Mouse (Mus musculus): ENCODE data around the gene Dlst. TPM values are rescaled to one million over a fixed set of nuclear protein-coding genes. Genes with fewer than 3 reads are reported as not detected.
A peak's percentile ranks its signal among the peaks of the same experiment; 100 is the strongest.

Gene Dlst
- polyA plus RNA-seq, 1 experiment from 2014 or later, result 264 TPM

GRCm38 (mm10) chr12:85151002-85151774 lies 40.6 kb downstream of the Dlst start, which contains the start of gene Rps6kl1:
Gene Rps6kl1 (minus strand): TSS chr12:85151264.
- H3K9me3 ChIP-seq (replicated peaks; ENCODE audit: control insufficient read depth, low read length), result peaks cover 3% of the 10 kb centered on the region; the same call in 1 of the 2 replicates
- no peaks in the 10 kb centered on the region for H3K36me3 ChIP-seq (ENCODE audit: control insufficient read depth, insufficient read depth)
- peak within 1 kb of the TSS; percentile 30; the same call in 1 of the 2 replicates for H3K9ac ChIP-seq (ENCODE audit: low read length)
- 17% methylated on average over 28 of the region's 28 CpGs for WGBS
- no peak within 1 kb of the TSS for H3K27ac ChIP-seq (ENCODE audit: low read length)
- peak; percentile 71; the same call in 1 of the 2 replicates for ATAC-seq (replicated peaks; ENCODE audit: extremely low read depth, insufficient read depth, low FRiP score)
- H3K4me1 ChIP-seq (ENCODE audit: control insufficient read depth, insufficient read depth, low read length), result peaks cover 16% of the 10 kb centered on the region
- H3K4me2 ChIP-seq (ENCODE audit: low read depth, low read length), result peak within 1 kb of the TSS; percentile 62
- peak within 1 kb of the TSS; percentile 41 for H3K4me3 ChIP-seq (ENCODE audit: low read length)
- no peaks in the 10 kb centered on the region; the same call in 1 of the 2 replicates for H3K27me3 ChIP-seq (ENCODE audit: control insufficient read depth, insufficient read depth, low read length)

GRCm38 (mm10) chr12:85153011-85153410 lies 42.4 kb downstream of the Dlst start:
- Histone ChIP-seq H3K27me3 (ENCODE audit: control insufficient read depth, insufficient read depth, low read length) (no peaks in the 10 kb centered on the region; the same call in 1 of the 2 replicates), H3K4me2 (ENCODE audit: low read depth, low read length) (no peak overlapping the region), H3K4me3 (ENCODE audit: low read length) (no peak overlapping the region), H3K36me3 (ENCODE audit: control insufficient read depth, insufficient read depth) (no peaks in the 10 kb centered on the region), H3K27ac (ENCODE audit: low read length) (no peak overlapping the region), H3K9ac (ENCODE audit: low read length) (no peak overlapping the region), H3K9me3 (replicated peaks; ENCODE audit: control insufficient read depth, low read length) (peaks cover 3% of the 10 kb centered on the region; the same call in 1 of the 2 replicates), H3K4me1 (ENCODE audit: control insufficient read depth, insufficient read depth, low read length) (peaks cover 10% of the 10 kb centered on the region)
- ATAC-seq (replicated peaks; ENCODE audit: extremely low read depth, insufficient read depth, low FRiP score), result no peak
- 73% methylated on average over 3 of the region's 3 CpGs for WGBS

GRCm38 (mm10) chr12:85156324-85156723 lies 45.7 kb downstream of the Dlst start:
- Histone ChIP-seq H3K9me3 (replicated peaks; ENCODE audit: control insufficient read depth, low read length) (peaks cover 3% of the 10 kb centered on the region; the same call in 1 of the 2 replicates), H3K9ac (ENCODE audit: low read length) (no peak overlapping the region), H3K36me3 (ENCODE audit: control insufficient read depth, insufficient read depth) (no peaks in the 10 kb centered on the region), H3K27ac (ENCODE audit: low read length) (no peak overlapping the region), H3K4me1 (ENCODE audit: control insufficient read depth, insufficient read depth, low read length) (0 out of 2 replicates have a peak, but pooled peaks cover 1% of the 10 kb centered on the region), H3K4me3 (ENCODE audit: low read length) (no peak overlapping the region), H3K27me3 (ENCODE audit: control insufficient read depth, insufficient read depth, low read length) (no peaks in the 10 kb centered on the region; the same call in 1 of the 2 replicates), H3K4me2 (ENCODE audit: low read depth, low read length) (no peak overlapping the region)
- 0 out of 2 replicates have a peak, but pooled peaks have one; percentile 10 for ATAC-seq (replicated peaks; ENCODE audit: extremely low read depth, insufficient read depth, low FRiP score)
- WGBS, result 29% methylated on average over 6 of the region's 6 CpGs

- H3K4me1 ChIP-seq (ENCODE audit: control insufficient read depth, insufficient read depth, low read length), result no peaks in the 10 kb centered on the region
- no peak overlapping the region for H3K9ac ChIP-seq (ENCODE audit: low read length)
- no peak overlapping the region for H3K4me2 ChIP-seq (ENCODE audit: low read depth, low read length)
- ATAC-seq (replicated peaks; ENCODE audit: extremely low read depth, insufficient read depth, low FRiP score), result no peak
- H3K36me3 ChIP-seq (ENCODE audit: control insufficient read depth, insufficient read depth), result no peaks in the 10 kb centered on the region
- no peak overlapping the region for H3K27ac ChIP-seq (ENCODE audit: low read length)
- WGBS, result 83% methylated on average over 14 of the region's 14 CpGs
- H3K27me3 ChIP-seq (ENCODE audit: control insufficient read depth, insufficient read depth, low read length), result no peaks in the 10 kb centered on the region
- H3K4me3 ChIP-seq (ENCODE audit: low read length), result no peak overlapping the region
- H3K9me3 ChIP-seq (replicated peaks; ENCODE audit: control insufficient read depth, low read length), result peaks cover 3% of the 10 kb centered on the region; the same call in 1 of the 2 replicates
Measured at GRCm38 (mm10) chr12:85157797-85158460, 47.3 kb downstream of the Dlst start.

GRCm38 (mm10) chr12:85158801-85159200 lies 48.2 kb downstream of the Dlst start:
- H3K36me3 ChIP-seq (ENCODE audit: control insufficient read depth, insufficient read depth), result no peaks in the 10 kb centered on the region
- H3K4me1 ChIP-seq (ENCODE audit: control insufficient read depth, insufficient read depth, low read length), result no peaks in the 10 kb centered on the region
- ATAC-seq (replicated peaks; ENCODE audit: extremely low read depth, insufficient read depth, low FRiP score), result no peak
- WGBS, result 73% methylated on average over 8 of the region's 8 CpGs
- H3K9me3 ChIP-seq (replicated peaks; ENCODE audit: control insufficient read depth, low read length), result peaks cover 3% of the 10 kb centered on the region; the same call in 1 of the 2 replicates
- no peak overlapping the region for H3K4me3 ChIP-seq (ENCODE audit: low read length)
- H3K4me2 ChIP-seq (ENCODE audit: low read depth, low read length), result no peak overlapping the region
- no peaks in the 10 kb centered on the region for H3K27me3 ChIP-seq (ENCODE audit: control insufficient read depth, insufficient read depth, low read length)
- H3K9ac ChIP-seq (ENCODE audit: low read length), result no peak overlapping the region
- H3K27ac ChIP-seq (ENCODE audit: low read length), result no peak overlapping the region

GRCm38 (mm10) chr12:85159592-85159991 lies 49.0 kb downstream of the Dlst start:
- H3K9ac ChIP-seq (ENCODE audit: low read length), result no peak overlapping the region
- WGBS, result 51% methylated on average over 5 of the region's 5 CpGs
- no peaks in the 10 kb centered on the region for H3K36me3 ChIP-seq (ENCODE audit: control insufficient read depth, insufficient read depth)
- no peaks in the 10 kb centered on the region for H3K27me3 ChIP-seq (ENCODE audit: control insufficient read depth, insufficient read depth, low read length)
- no peak for ATAC-seq (replicated peaks; ENCODE audit: extremely low read depth, insufficient read depth, low FRiP score)
- H3K4me2 ChIP-seq (ENCODE audit: low read depth, low read length), result no peak overlapping the region
- H3K9me3 ChIP-seq (replicated peaks; ENCODE audit: control insufficient read depth, low read length), result no peaks in the 10 kb centered on the region
- H3K4me3 ChIP-seq (ENCODE audit: low read length), result no peak overlapping the region
- no peak overlapping the region for H3K27ac ChIP-seq (ENCODE audit: low read length)
- no peaks in the 10 kb centered on the region for H3K4me1 ChIP-seq (ENCODE audit: control insufficient read depth, insufficient read depth, low read length)

- Histone ChIP-seq H3K4me2 (ENCODE audit: low read depth, low read length) (no peak overlapping the region), H3K9ac (ENCODE audit: low read length) (no peak overlapping the region), H3K27me3 (ENCODE audit: control insufficient read depth, insufficient read depth, low read length) (no peaks in the 10 kb centered on the region), H3K9me3 (replicated peaks; ENCODE audit: control insufficient read depth, low read length) (no peaks in the 10 kb centered on the region), H3K27ac (ENCODE audit: low read length) (no peak overlapping the region), H3K4me1 (ENCODE audit: control insufficient read depth, insufficient read depth, low read length) (peaks cover 8% of the 10 kb centered on the region), H3K4me3 (ENCODE audit: low read length) (no peak overlapping the region), H3K36me3 (ENCODE audit: control insufficient read depth, insufficient read depth) (0 out of 2 replicates have a peak, but pooled peaks cover 2% of the 10 kb centered on the region)
- no peak for ATAC-seq (replicated peaks; ENCODE audit: extremely low read depth, insufficient read depth, low FRiP score)
- 67% methylated on average over 5 of the region's 5 CpGs for WGBS
Measured at GRCm38 (mm10) chr12:85164996-85165395, 54.4 kb downstream of the Dlst start.

- H3K27ac ChIP-seq (ENCODE audit: low read length), result no peak overlapping the region
- H3K4me3 ChIP-seq (ENCODE audit: low read length), result no peak overlapping the region
- ATAC-seq (replicated peaks; ENCODE audit: extremely low read depth, insufficient read depth, low FRiP score), result no peak
- H3K9me3 ChIP-seq (replicated peaks; ENCODE audit: control insufficient read depth, low read length), result no peaks in the 10 kb centered on the region
- peaks cover 18% of the 10 kb centered on the region for H3K4me1 ChIP-seq (ENCODE audit: control insufficient read depth, insufficient read depth, low read length)
- no peak overlapping the region for H3K4me2 ChIP-seq (ENCODE audit: low read depth, low read length)
- 79% methylated on average over 9 of the region's 9 CpGs for WGBS
- H3K9ac ChIP-seq (ENCODE audit: low read length), result no peak overlapping the region
- 0 out of 2 replicates have a peak, but pooled peaks cover 2% of the 10 kb centered on the region for H3K36me3 ChIP-seq (ENCODE audit: control insufficient read depth, insufficient read depth)
- H3K27me3 ChIP-seq (ENCODE audit: control insufficient read depth, insufficient read depth, low read length), result no peaks in the 10 kb centered on the region
Measured at GRCm38 (mm10) chr12:85166631-85167030, 56.0 kb downstream of the Dlst start.

All from heart, embryonic 16.5 days (tissue).